Mouse (Mus musculus) adipocyte (in vitro differentiated cells): ENCODE results near the gene Tgm2.

Experiments used
- DNase-seq: peaks from one replicate; pipeline ENCODE4 v3.0.0-alpha.2; 2016; ENCODE audit warnings: low spot score

Tgm2 gene

GRCm38 (mm10) chr2:158167496-158168205 lies 21.4 kb upstream of the Tgm2 start:
- DNase-seq = peak; percentile 58

DNA sequence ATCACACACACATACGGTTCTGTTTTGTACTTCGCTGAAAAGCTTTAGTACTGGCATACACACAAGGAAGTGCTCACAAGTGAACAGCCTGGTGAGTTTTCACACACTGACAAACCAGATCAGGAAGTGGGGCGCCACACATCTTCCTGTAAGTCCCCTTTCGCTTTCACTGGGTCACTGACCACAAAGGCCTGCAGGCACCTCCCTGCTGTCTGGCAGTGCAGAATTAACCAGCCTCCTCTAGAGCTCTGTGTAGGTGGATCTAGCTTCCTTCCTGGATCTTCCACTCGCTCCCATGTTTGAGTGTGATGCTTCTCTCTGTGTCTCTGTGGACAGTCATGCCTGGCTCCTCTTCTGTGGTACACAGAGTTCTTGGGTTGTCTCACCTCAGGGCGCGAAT lies 20.4 kb upstream of the Tgm2 start:
- DNase-seq = no peak

- no peak for DNase-seq
Observed at GRCm38 (mm10) chr2:158165776-158166175, 19.5 kb upstream of the Tgm2 start.

GRCm38 (mm10) chr2:158163034-158163433 lies 16.8 kb upstream of the Tgm2 start:
- no peak for DNase-seq

GRCm38 (mm10) chr2:158161761-158162160 lies 15.5 kb upstream of the Tgm2 start:
- DNase-seq = no peak

GRCm38 (mm10) chr2:158159376-158160235 lies 13.4 kb upstream of the Tgm2 start:
- DNase-seq = peak; percentile 69

DNA sequence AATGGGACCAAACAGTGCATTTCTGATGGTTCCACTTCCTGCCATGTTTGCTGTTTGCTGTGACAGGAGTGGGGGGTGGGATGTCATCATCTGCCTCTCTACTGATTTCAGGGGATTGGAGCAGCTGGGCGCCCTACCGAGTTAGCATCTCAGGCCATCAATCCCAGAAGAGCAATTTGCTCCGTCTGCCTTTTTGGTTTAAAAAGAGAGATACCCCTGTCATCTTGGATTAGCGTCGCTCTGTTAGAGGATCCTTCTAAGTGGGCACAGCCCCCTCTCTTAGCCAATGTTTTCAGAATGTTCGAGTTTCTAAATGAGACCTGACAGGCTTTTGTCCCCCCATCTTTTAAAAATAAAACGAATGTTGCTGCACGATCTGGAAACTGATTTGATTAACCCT lies 11.4 kb upstream of the Tgm2 start:
- no peak for DNase-seq

- DNase-seq = no peak
Observed at GRCm38 (mm10) chr2:158156487-158156886, 10.3 kb upstream of the Tgm2 start.

- no peak for DNase-seq
Observed at GRCm38 (mm10) chr2:158155615-158156014, 9.4 kb upstream of the Tgm2 start.

GRCm38 (mm10) chr2:158155101-158155500 lies 8.9 kb upstream of the Tgm2 start:
- DNase-seq = no peak

DNA sequence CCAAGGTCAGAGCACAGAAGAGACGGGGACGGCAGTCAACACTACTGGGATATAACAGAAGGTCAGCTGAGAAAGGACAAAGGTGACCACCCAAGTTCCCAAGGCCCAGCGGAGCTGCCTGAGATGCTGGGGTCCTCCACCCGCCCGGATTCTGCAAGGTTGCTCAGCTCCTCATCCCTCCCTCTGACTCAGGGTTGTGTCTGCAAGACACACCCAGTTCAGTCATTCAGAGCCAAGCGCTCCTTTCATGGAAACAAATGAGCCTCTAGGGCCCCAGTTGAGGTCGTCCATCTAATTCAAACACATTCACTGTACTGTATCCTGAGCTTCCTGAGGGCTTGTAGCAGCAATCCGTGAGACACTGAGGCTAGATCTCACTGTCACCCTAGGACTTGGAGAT lies 8.4 kb upstream of the Tgm2 start:
- DNase-seq = no peak

DNA sequence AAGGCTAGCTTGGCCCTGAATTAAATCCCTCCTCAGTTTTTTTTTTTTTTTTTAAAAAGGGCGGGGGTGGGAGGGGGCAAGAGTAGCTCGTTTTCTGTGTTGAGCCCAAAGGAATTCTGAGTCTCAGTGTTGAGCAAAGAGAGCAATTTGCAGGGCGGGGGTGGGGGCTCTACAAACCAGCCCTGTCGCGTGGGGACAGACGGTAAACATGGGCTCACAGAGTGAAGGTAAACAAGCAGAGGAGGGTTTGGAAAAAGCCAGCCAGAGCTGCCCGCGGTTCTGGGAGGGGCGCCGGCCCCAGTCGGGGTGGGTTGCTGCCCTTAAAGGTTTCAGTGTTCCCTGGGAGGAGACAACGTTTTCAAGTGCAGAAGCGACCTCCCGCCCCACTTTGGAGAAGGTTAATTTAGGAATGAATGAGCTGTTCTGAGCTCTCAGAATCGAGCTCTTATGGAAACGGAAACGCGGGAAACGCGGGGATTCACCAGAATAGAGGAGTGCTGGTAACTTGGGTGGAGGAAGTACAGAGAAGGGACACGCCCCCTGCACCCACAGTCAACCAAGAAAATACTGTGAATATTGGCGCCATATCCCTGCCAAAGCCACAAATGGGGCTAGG lies 7.6 kb upstream of the Tgm2 start:
- DNase-seq = no peak

- no peak for DNase-seq
Observed at GRCm38 (mm10) chr2:158152685-158153309, 6.6 kb upstream of the Tgm2 start.

DNA sequence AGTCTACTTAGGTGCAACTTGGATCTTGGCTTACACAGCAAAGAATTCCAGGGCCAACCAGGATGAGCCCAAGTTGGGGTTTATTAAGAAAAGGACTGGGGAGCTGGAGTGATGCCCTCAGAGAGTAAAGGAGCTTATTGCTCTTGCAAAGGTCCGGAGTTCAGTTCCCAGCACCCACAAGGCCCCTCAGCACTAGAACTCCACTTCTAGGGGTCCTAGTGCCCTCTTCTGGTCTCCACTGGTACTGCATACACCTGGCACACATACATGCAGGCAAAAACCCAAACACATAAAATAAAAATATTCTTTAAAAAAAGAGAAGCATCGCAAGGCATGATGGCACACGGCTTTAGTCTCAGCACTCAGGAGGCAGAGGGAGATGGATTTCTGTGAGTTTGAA lies 4.8 kb upstream of the Tgm2 start:
- DNase-seq = no peak

DNA sequence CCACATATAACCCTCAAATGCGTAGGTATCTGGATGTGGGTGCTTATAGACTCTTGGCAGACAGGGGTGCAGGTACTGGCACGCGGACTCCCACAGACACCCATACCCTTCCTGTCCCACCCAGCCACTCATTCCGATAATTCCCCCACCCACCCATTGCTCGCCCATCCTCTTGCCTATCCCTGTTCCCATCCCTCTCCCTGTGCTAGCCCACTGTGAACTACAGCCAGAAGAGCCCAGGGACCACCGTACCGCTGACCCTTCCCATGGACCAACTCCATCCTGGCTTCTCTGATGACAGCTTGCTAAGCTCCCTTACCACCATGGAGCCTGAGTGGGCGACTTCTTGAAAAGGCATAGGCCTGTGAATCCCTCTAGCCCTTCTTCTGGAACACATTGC lies 735 bp upstream of the Tgm2 start:
- no peak for DNase-seq

DNA sequence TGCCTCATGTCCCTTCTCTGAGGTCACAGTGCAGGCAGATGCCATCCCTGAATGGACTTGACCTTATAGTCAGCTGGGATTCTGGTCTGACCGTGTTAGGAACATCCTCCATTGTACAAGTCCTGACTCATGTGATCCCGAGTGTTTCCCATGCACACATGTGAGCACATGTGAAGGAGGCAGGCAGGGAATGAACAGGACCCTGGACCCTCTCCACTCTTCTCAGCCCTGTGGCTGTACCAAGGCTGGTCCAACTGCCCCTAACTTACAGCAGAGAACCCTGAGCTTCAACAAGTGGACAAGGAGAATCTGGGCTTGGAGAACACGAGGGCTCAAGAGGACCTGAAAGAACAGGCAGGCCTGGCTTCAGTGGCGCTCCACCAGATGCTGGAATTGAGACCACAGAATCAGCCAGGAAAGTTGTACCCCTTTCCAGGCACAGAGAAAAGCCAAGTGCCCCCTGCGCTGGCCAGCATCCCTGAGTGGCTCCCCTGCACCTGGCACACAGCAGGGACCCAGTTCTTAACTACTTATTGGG lies 639 bp downstream of the Tgm2 start:
- DNase-seq = no peak

DNA sequence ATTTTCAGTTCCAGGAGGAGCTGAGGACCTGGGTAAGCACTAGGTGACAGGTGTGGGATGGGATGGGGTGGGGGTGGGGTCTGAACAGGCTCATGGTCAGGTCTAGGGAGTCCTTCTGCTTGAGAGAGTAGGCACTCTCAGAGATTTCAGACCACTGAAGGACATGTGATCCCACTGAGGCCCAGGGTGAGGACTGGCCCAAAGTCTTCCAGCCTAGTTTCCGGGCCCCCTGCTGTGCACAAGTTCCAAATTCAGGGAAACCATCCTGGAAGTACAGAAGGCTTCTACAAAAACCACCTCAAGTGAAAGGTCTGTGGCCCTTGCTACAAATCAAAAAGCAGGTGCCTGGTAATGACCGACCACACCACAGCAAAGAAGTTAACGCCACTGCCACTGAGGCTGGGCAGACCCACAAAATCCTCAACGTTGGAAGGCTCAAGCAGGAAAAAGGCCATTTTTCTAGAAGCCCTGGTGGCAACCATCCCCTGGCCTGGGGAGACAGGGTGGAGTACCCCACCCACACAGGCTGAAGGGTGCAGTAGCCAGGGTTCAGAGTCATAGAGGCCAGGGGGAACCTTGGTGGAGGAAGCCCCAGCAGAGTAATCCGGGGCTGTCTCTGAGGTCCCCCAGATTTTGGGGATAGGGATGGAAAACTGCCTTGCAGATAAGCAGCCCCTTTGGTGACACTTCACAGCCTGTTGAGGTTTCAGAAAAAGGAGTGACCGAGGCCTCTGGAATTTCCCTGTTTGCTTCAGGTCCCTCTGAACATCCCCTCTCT lies 1.3 kb downstream of the Tgm2 start:
- DNase-seq = no peak

GRCm38 (mm10) chr2:158144263-158144662 lies 2.0 kb downstream of the Tgm2 start:
- no peak for DNase-seq

DNA sequence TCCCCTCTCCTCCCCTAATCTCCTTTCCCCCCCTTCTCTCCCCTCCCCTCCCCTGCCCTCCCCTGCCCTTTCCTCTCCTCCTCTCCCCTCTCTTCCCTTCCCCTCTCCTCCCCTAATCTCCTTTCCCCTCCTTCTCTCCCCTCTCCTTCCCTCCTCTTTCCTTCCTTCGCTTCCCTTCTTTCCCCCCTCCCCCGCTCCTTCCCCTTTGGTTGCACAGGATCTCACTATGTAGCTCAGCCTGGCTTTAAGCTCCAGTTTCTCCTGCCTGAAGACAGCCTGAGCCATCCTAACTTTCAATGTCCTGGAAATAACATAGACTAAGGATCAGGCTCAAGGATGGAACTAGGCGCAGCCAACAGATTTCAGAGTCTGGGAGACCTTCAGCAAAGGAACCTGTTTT lies 2.4 kb downstream of the Tgm2 start:
- no peak for DNase-seq

- no peak for DNase-seq
Observed at GRCm38 (mm10) chr2:158142981-158143380, 3.3 kb downstream of the Tgm2 start.

- DNase-seq = no peak
Observed at GRCm38 (mm10) chr2:158141690-158142440, 4.4 kb downstream of the Tgm2 start.
